Mouse (Mus musculus): Measurements from ENCODE around the gene Clpp. TPM values are rescaled to one million over a fixed set of nuclear protein-coding genes. Genes with fewer than 3 reads are reported as not detected.
A peak's percentile ranks its signal among the peaks of the same experiment; 100 is the strongest.

Gene Clpp
- polyA plus RNA-seq, 1 experiment, result 132 TPM

GRCm38 (mm10) chr17:56988441-56988840, 1.7 kb upstream of the Clpp start:
- Histone ChIP-seq H3K27ac (ENCODE audit: insufficient read depth, low read depth, low read length) (no peak overlapping the region), H3K4me3 (ENCODE audit: low read depth, low read length) (no peak overlapping the region), H3K4me1 (ENCODE audit: control insufficient read depth, insufficient read depth, insufficient read length, low read length) (peaks cover 18% of the 10 kb centered on the region; the same call in 1 of the 2 replicates), H3K36me3 (ENCODE audit: control insufficient read depth, insufficient read depth, low read length) (peaks cover 8% of the 10 kb centered on the region; the same call in 1 of the 2 replicates), H3K27me3 (ENCODE audit: control insufficient read depth, insufficient read depth, low read length) (no peaks in the 10 kb centered on the region)
- TF ChIP-seq POLR2A (IDR thresholded peaks at IDR 0.05; ENCODE audit: low read depth, low read length) (no peak), CTCF (IDR thresholded peaks at IDR 0.05; ENCODE audit: extremely low read depth, insufficient read length, insufficient replicate concordance, low read depth, low read length) (no peak)
- 83% methylated on average over 7 of the region's 7 CpGs for WGBS

GRCm38 (mm10) chr17:56988921-56989430, 1.1 kb upstream of the Clpp start:
- TF ChIP-seq CTCF (IDR thresholded peaks at IDR 0.05; ENCODE audit: extremely low read depth, insufficient read length, insufficient replicate concordance, low read depth, low read length) (no peak), POLR2A (IDR thresholded peaks at IDR 0.05; ENCODE audit: low read depth, low read length) (no peak)
- Histone ChIP-seq H3K27me3 (ENCODE audit: control insufficient read depth, insufficient read depth, low read length) (no peaks in the 10 kb centered on the region), H3K4me1 (ENCODE audit: control insufficient read depth, insufficient read depth, insufficient read length, low read length) (peaks cover 16% of the 10 kb centered on the region; the same call in 1 of the 2 replicates), H3K4me3 (ENCODE audit: low read depth, low read length) (no peak overlapping the region), H3K27ac (ENCODE audit: insufficient read depth, low read depth, low read length) (no peak overlapping the region), H3K36me3 (ENCODE audit: control insufficient read depth, insufficient read depth, low read length) (peaks cover 12% of the 10 kb centered on the region)
- 72% methylated on average over 7 of the region's 7 CpGs for WGBS

- H3K27me3 ChIP-seq (ENCODE audit: control insufficient read depth, insufficient read depth, low read length), result no peaks in the 10 kb centered on the region
- H3K36me3 ChIP-seq (ENCODE audit: control insufficient read depth, insufficient read depth, low read length), result peaks cover 13% of the 10 kb centered on the region
- WGBS, result 2% methylated on average over 25 of the region's 25 CpGs
- peak overlapping the region; percentile 91 for H3K4me3 ChIP-seq (ENCODE audit: low read depth, low read length)
- H3K4me1 ChIP-seq (ENCODE audit: control insufficient read depth, insufficient read depth, insufficient read length, low read length), result peaks cover 10% of the 10 kb centered on the region; the same call in 1 of the 2 replicates
- TF ChIP-seq CTCF (IDR thresholded peaks at IDR 0.05; ENCODE audit: extremely low read depth, insufficient read length, insufficient replicate concordance, low read depth, low read length), result no peak
- no peak for TF ChIP-seq POLR2A (IDR thresholded peaks at IDR 0.05; ENCODE audit: low read depth, low read length)
- peak overlapping the region; percentile 60 for H3K27ac ChIP-seq (ENCODE audit: insufficient read depth, low read depth, low read length)
Measured at GRCm38 (mm10) chr17:56989467-56990114, 514 bp upstream of the Clpp start.

- Histone ChIP-seq H3K4me1 (ENCODE audit: control insufficient read depth, insufficient read depth, insufficient read length, low read length) (peaks cover 3% of the 10 kb centered on the region; the same call in 1 of the 2 replicates), H3K27me3 (ENCODE audit: control insufficient read depth, insufficient read depth, low read length) (no peaks in the 10 kb centered on the region), H3K36me3 (ENCODE audit: control insufficient read depth, insufficient read depth, low read length) (peaks cover 21% of the 10 kb centered on the region), H3K4me3 (ENCODE audit: low read depth, low read length) (0 out of 2 replicates have a peak overlapping the region, but pooled peaks have one; percentile 3), H3K27ac (ENCODE audit: insufficient read depth, low read depth, low read length) (no peak overlapping the region)
- TF ChIP-seq CTCF (IDR thresholded peaks at IDR 0.05; ENCODE audit: extremely low read depth, insufficient read length, insufficient replicate concordance, low read depth, low read length), result no peak
- WGBS, result 55% methylated on average over 2 of the region's 2 CpGs
Measured at GRCm38 (mm10) chr17:56990966-56991365, 861 bp downstream of the Clpp start.

GRCm38 (mm10) chr17:56995046-56995445, 4.9 kb downstream of the Clpp start:
- Histone ChIP-seq H3K4me3 (ENCODE audit: low read depth, low read length) (no peak overlapping the region), H3K4me1 (ENCODE audit: control insufficient read depth, insufficient read depth, insufficient read length, low read length) (peaks cover 6% of the 10 kb centered on the region; the same call in 1 of the 2 replicates), H3K27ac (ENCODE audit: insufficient read depth, low read depth, low read length) (no peak overlapping the region), H3K36me3 (ENCODE audit: control insufficient read depth, insufficient read depth, low read length) (peaks cover 28% of the 10 kb centered on the region), H3K27me3 (ENCODE audit: control insufficient read depth, insufficient read depth, low read length) (no peaks in the 10 kb centered on the region)
- WGBS, result 85% methylated on average over 8 of the region's 8 CpGs
- TF ChIP-seq CTCF (IDR thresholded peaks at IDR 0.05; ENCODE audit: extremely low read depth, insufficient read length, insufficient replicate concordance, low read depth, low read length) (no peak), POLR2A (IDR thresholded peaks at IDR 0.05; ENCODE audit: low read depth, low read length) (no peak)

- WGBS, result 58% methylated on average over 2 of the region's 2 CpGs
- TF ChIP-seq CTCF (IDR thresholded peaks at IDR 0.05; ENCODE audit: extremely low read depth, insufficient read length, insufficient replicate concordance, low read depth, low read length) (no peak), POLR2A (IDR thresholded peaks at IDR 0.05; ENCODE audit: low read depth, low read length) (no peak)
- Histone ChIP-seq H3K27me3 (ENCODE audit: control insufficient read depth, insufficient read depth, low read length) (no peaks in the 10 kb centered on the region), H3K36me3 (ENCODE audit: control insufficient read depth, insufficient read depth, low read length) (peaks cover 28% of the 10 kb centered on the region), H3K4me3 (ENCODE audit: low read depth, low read length) (no peak overlapping the region), H3K27ac (ENCODE audit: insufficient read depth, low read depth, low read length) (no peak overlapping the region), H3K4me1 (ENCODE audit: control insufficient read depth, insufficient read depth, insufficient read length, low read length) (peaks cover 3% of the 10 kb centered on the region; the same call in 1 of the 2 replicates)
Measured at GRCm38 (mm10) chr17:56996506-56996905, 6.4 kb downstream of the Clpp start.

- WGBS, result under 1% methylated on average over 38 of the region's 38 CpGs
- Histone ChIP-seq H3K4me1 (ENCODE audit: control insufficient read depth, insufficient read depth, insufficient read length, low read length) (peaks cover 3% of the 10 kb centered on the region; the same call in 1 of the 2 replicates), H3K4me3 (ENCODE audit: low read depth, low read length) (peak within 1 kb of the TSS; percentile 79), H3K36me3 (ENCODE audit: control insufficient read depth, insufficient read depth, low read length) (peaks cover 28% of the 10 kb centered on the region), H3K27ac (ENCODE audit: insufficient read depth, low read depth, low read length) (peak within 1 kb of the TSS; percentile 48; the same call in 1 of the 2 replicates), H3K27me3 (ENCODE audit: control insufficient read depth, insufficient read depth, low read length) (no peaks in the 10 kb centered on the region)
- no peak for TF ChIP-seq POLR2A (IDR thresholded peaks at IDR 0.05; ENCODE audit: low read depth, low read length)
- peak; percentile 65; the same call in 1 of the 2 replicates for TF ChIP-seq CTCF (IDR thresholded peaks at IDR 0.05; ENCODE audit: extremely low read depth, insufficient read length, insufficient replicate concordance, low read depth, low read length)
Measured at GRCm38 (mm10) chr17:56997029-56997667, 7.0 kb downstream of the Clpp start, which contains the start of gene Alkbh7. TSS of gene Alkbh7 (plus strand) at chr17:56997339.
